15 mouse cellular contexts compared by ENCODE assay signal in genomic region chr15:91252956-91253355, GRCm38 (mm10). TPM values are rescaled to one million over a fixed set of nuclear protein-coding genes. Genes with fewer than 3 reads are reported as not detected.
A peak's percentile ranks its signal among the peaks of the same experiment; 100 is the strongest.
DNase-seq lines count a peak whose midpoint lies in the region; ATAC-seq and TF ChIP-seq lines count a peak whose summit lies in the region.
"Had no signal": no experiment of that assay in that cellular context is flagged by ENCODE, and none has a peak within 500 bp of the region (broad histone marks: within the 10 kb centered on the region; RNA-seq: fewer than 3 reads in every experiment).

No protein-coding gene starts in this region.

- no peaks in the 10 kb centered on the region for H3K36me3 ChIP-seq in forebrain, postnatal 0 days (ENCODE audit: insufficient read depth)
- H3K36me3 ChIP-seq in forebrain, embryonic 15.5 days = no peaks in the 10 kb centered on the region
- H3K36me3 ChIP-seq in liver, embryonic 15.5 days (replicated peaks) = no peaks in the 10 kb centered on the region
- no peaks in the 10 kb centered on the region for H3K36me3 ChIP-seq in forebrain, embryonic 12.5 days (replicated peaks)
- H3K36me3 ChIP-seq: midbrain, embryonic 13.5 days had no signal

- no peak overlapping the region for H3K9ac ChIP-seq in forebrain, postnatal 0 days
- H3K9ac ChIP-seq in forebrain, embryonic 15.5 days (replicated peaks) = no peak overlapping the region
- no peak overlapping the region for H3K9ac ChIP-seq in liver, embryonic 15.5 days
- no peak overlapping the region for H3K9ac ChIP-seq in forebrain, embryonic 12.5 days
- H3K9ac ChIP-seq: midbrain, embryonic 13.5 days had no signal

- H3K4me3 ChIP-seq in forebrain, postnatal 0 days (ENCODE audit: low read depth, low read length) = no peak overlapping the region
- H3K4me3 ChIP-seq in forebrain, embryonic 15.5 days = no peak overlapping the region
- H3K4me3 ChIP-seq in liver, embryonic 15.5 days (replicated peaks) = no peak overlapping the region
- no peak overlapping the region for H3K4me3 ChIP-seq in forebrain, embryonic 12.5 days (replicated peaks)
- H3K4me3 ChIP-seq: midbrain, embryonic 13.5 days had no signal

- peak; percentile 43 for TF ChIP-seq CTCF in forebrain, postnatal 0 days (IDR thresholded peaks at IDR 0.05; ENCODE audit: low read depth)

- H3K4me2 ChIP-seq in forebrain, postnatal 0 days (ENCODE audit: low read depth) = no peak overlapping the region
- H3K4me2 ChIP-seq in forebrain, embryonic 15.5 days (replicated peaks) = no peak overlapping the region
- no peak overlapping the region for H3K4me2 ChIP-seq in liver, embryonic 15.5 days
- no peak overlapping the region for H3K4me2 ChIP-seq in forebrain, embryonic 12.5 days
- H3K4me2 ChIP-seq: midbrain, embryonic 13.5 days had no signal

- H3K27ac ChIP-seq in forebrain, postnatal 0 days (ENCODE audit: low read depth, low read length) = no peak overlapping the region
- H3K27ac ChIP-seq in forebrain, embryonic 15.5 days (replicated peaks) = no peak overlapping the region
- peak overlapping the region; percentile 49 for H3K27ac ChIP-seq in liver, embryonic 15.5 days (replicated peaks)
- H3K27ac ChIP-seq in forebrain, embryonic 12.5 days = no peak overlapping the region
- H3K27ac ChIP-seq: midbrain, embryonic 13.5 days had no signal

- no peak for ATAC-seq in forebrain, postnatal 0 days
- no peak for ATAC-seq in forebrain, embryonic 15.5 days (replicated peaks)
- ATAC-seq in liver, embryonic 15.5 days (ENCODE audit: insufficient read depth) = no peak
- no peak for ATAC-seq in forebrain, embryonic 12.5 days (ENCODE audit: low FRiP score)
- ATAC-seq: midbrain, embryonic 13.5 days had no signal

- H3K9me3 ChIP-seq in forebrain, postnatal 0 days (ENCODE audit: low read length) = no peaks in the 10 kb centered on the region
- no peaks in the 10 kb centered on the region for H3K9me3 ChIP-seq in forebrain, embryonic 15.5 days
- no peaks in the 10 kb centered on the region for H3K9me3 ChIP-seq in liver, embryonic 15.5 days (replicated peaks)
- H3K9me3 ChIP-seq in forebrain, embryonic 12.5 days = no peaks in the 10 kb centered on the region
- H3K9me3 ChIP-seq: midbrain, embryonic 13.5 days had no signal

- WGBS in forebrain, postnatal 0 days = 49% methylated on average over 8 of the region's 8 CpGs
- WGBS in forebrain, embryonic 15.5 days = 55% methylated on average over 8 of the region's 8 CpGs
- WGBS in liver, embryonic 15.5 days (ENCODE audit: insufficient replicate concordance) = 30% methylated on average over 8 of the region's 8 CpGs
- WGBS in forebrain, embryonic 12.5 days = 61% methylated on average over 8 of the region's 8 CpGs

- DNase-seq in forebrain, postnatal 0 days = peak; percentile 21
- no peak for DNase-seq in liver
- DNase-seq in embryo, embryonic 10.5 days (ENCODE audit: low spot score) = peak; percentile 15
- DNase-seq in retina, postnatal 1 day = peak; percentile 7
- DNase-seq in frontal cortex, postnatal 14 days (ENCODE audit: low spot score in 2 of 2) = no peak
- DNase-seq: cerebellum, postnatal 36 days; heart, adult 11 months; layer of hippocampus, postnatal 36 days; right cerebral cortex, postnatal 4 days had no signal

- no peaks in the 10 kb centered on the region for H3K27me3 ChIP-seq in forebrain, postnatal 0 days (ENCODE audit: insufficient read depth, low read length)
- no peaks in the 10 kb centered on the region for H3K27me3 ChIP-seq in forebrain, embryonic 15.5 days
- H3K27me3 ChIP-seq in liver, embryonic 15.5 days = no peaks in the 10 kb centered on the region
- no peaks in the 10 kb centered on the region for H3K27me3 ChIP-seq in forebrain, embryonic 12.5 days
- H3K27me3 ChIP-seq: midbrain, embryonic 13.5 days had no signal

- no peaks in the 10 kb centered on the region for H3K4me1 ChIP-seq in forebrain, postnatal 0 days (ENCODE audit: insufficient read depth)
- no peaks in the 10 kb centered on the region for H3K4me1 ChIP-seq in forebrain, embryonic 15.5 days
- H3K4me1 ChIP-seq in liver, embryonic 15.5 days (replicated peaks) = peaks cover 37% of the 10 kb centered on the region
- H3K4me1 ChIP-seq in forebrain, embryonic 12.5 days = peaks cover 12% of the 10 kb centered on the region; the same call in 1 of the 2 replicates

RNA-seq across cellular contexts. Expression of gene CN725425, which starts 53.7 kb away (rescaled TPM):
- total RNA-seq in forebrain, postnatal 0 days (2014; rRNA removed) = not detected in 2 replicates
- 0.12 TPM in 1 of 2 replicates, not detected in the other for polyA plus RNA-seq in forebrain, postnatal 0 days (2015; fragmentation: Nextera tagmentation; extraction: Ambion mirVana)
- polyA plus RNA-seq in forebrain, embryonic 15.5 days (2015; fragmentation: Nextera tagmentation; extraction: Ambion mirVana) = not detected in 2 replicates
- 0.06 TPM in 2 replicates for polyA plus RNA-seq in liver, embryonic 15.5 days (2015; fragmentation: Nextera tagmentation; extraction: Ambion mirVana)
- polyA plus RNA-seq in forebrain, embryonic 12.5 days (2016; fragmentation: Nextera tagmentation; extraction: Ambion mirVana) = not detected in 2 replicates
- total RNA-seq: hematopoietic stem cell, adult 5-6 weeks had no signal
- polyA plus RNA-seq: kidney, embryonic 16.5 days; midbrain, embryonic 13.5 days had no signal

Comparison
In these comparisons a context has a peak if more than half of its experiments do, and no peak if none do; other contexts are left out.
1. DNase-seq: peak in forebrain, postnatal 0 days (single experiment), embryo, embryonic 10.5 days (single experiment) and retina, postnatal 1 day (single experiment); none in liver (single experiment) and frontal cortex, postnatal 14 days (0 of 2).